Mouse (Mus musculus) heart, postnatal 0 days (tissue): Measurements from ENCODE around the gene Egfr.

ENCODE experiments used
- CTCF ChIP-seq: IDR thresholded peaks from 2 replicates; pipeline ENCODE4 v1.5.1; 2016; ENCODE audit warnings: antibody characterized with exemption, control low read depth, low read depth
- EP300 ChIP-seq: IDR thresholded peaks from 2 replicates; pipeline ENCODE4 v1.6.1; 2016; ENCODE audit warnings: antibody characterized with exemption, low read depth

DNA sequence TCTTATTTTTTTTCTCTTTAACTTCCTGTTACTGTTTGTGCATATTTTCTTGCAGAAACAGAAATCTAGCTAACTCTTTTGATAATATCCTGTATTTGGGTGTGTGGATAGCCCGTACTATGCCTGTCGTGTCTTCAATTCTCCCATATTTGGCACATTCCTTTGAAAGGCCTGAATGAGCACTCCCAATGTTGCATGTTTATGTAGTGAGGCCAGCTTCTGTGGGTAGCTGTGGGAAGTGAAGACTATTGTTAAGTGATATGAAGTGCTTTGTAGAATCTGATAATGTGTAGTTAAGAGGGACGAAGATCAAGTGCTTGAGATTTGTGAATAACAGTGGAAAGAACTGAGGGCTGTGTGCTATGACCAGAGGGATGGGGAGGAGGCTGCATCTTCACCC lies 77.5 kb downstream of the Egfr start:
- no peak for TF ChIP-seq CTCF
- no peak for TF ChIP-seq EP300
